Mouse (Mus musculus): Measurements from ENCODE around the gene Arid5b. TPM values are rescaled to one million over a fixed set of nuclear protein-coding genes. Genes with fewer than 3 reads are reported as not detected.

The Arid5b gene
- total RNA-seq, 2 experiments from 2014 or later = 14.0 to 25.3 TPM

- DNase-seq (ENCODE audit: low spot score in 2 of 2) = no peak
Observed at GRCm38 (mm10) chr10:68058378-68058777, 220.2 kb downstream of the Arid5b start.

GRCm38 (mm10) chr10:68057841-68058240 is 220.7 kb downstream of the Arid5b start:
- no peak for DNase-seq (ENCODE audit: low spot score in 2 of 2)

- no peak for DNase-seq (ENCODE audit: low spot score in 2 of 2)
Observed at GRCm38 (mm10) chr10:68054706-68055105, 223.8 kb downstream of the Arid5b start.

GRCm38 (mm10) chr10:68054131-68054530 is 224.4 kb downstream of the Arid5b start:
- no peak for DNase-seq (ENCODE audit: low spot score in 2 of 2)

- DNase-seq (ENCODE audit: low spot score in 2 of 2) = no peak
Observed at GRCm38 (mm10) chr10:68052307-68052706, 226.2 kb downstream of the Arid5b start.

- DNase-seq (ENCODE audit: low spot score in 2 of 2) = no peak
Observed at GRCm38 (mm10) chr10:68051316-68051933, 227.1 kb downstream of the Arid5b start.

GRCm38 (mm10) chr10:68050882-68051281 is 227.7 kb downstream of the Arid5b start:
- DNase-seq (ENCODE audit: low spot score in 2 of 2) = no peak

GRCm38 (mm10) chr10:68048641-68049305 is 229.8 kb downstream of the Arid5b start:
- DNase-seq (ENCODE audit: low spot score in 2 of 2) = no peak

- no peak for DNase-seq (ENCODE audit: low spot score in 2 of 2)
Observed at GRCm38 (mm10) chr10:68044864-68045263, 233.7 kb downstream of the Arid5b start.

- DNase-seq (ENCODE audit: low spot score in 2 of 2) = no peak
Observed at GRCm38 (mm10) chr10:68043973-68044372, 234.6 kb downstream of the Arid5b start.

Measured in adrenal gland, adult 18-20 months (tissue).